Mouse (Mus musculus): ENCODE data around the gene Ahctf1. TPM values are rescaled to one million over a fixed set of nuclear protein-coding genes. Genes with fewer than 3 reads are reported as not detected.
"Not testable (repeated sequence)": the region's sequence is repeated elsewhere in the genome, so short reads cannot be mapped to it uniquely, and the experiment has no call there.

The Ahctf1 gene
- total and polyA plus RNA-seq, 3 experiments, result 79.2 to 111 (median 96.0) TPM

GRCm38 (mm10) chr1:179828900-179829299 is 25.4 kb upstream of the Ahctf1 start:
- no peaks in the 10 kb centered on the region for H3K9me3 ChIP-seq (replicated peaks; ENCODE audit: low read length)
- peaks cover 13 to 23% of the 10 kb centered on the region in 2 experiments for H3K4me1 ChIP-seq (ENCODE audit: control insufficient read depth in 1 of 2, insufficient read depth in 2 of 2)
- H3K27ac ChIP-seq (ENCODE audit: insufficient read depth, low read depth), result no peak overlapping the region
- H3K9ac ChIP-seq (ENCODE audit: insufficient read depth, low read depth), result no peak overlapping the region
- peak overlapping the region; percentile 10; the same call in 1 of the 2 replicates for H3K4me2 ChIP-seq (ENCODE audit: insufficient read depth, low read depth, poor library complexity, severe bottlenecking)
- no peak overlapping the region for H3K4me3 ChIP-seq (replicated peaks in 1 of 3; ENCODE audit: low read depth in 2 of 3, low read length in 2 of 3, poor library complexity in 1 of 3)
- peaks cover 0 to 16% of the 10 kb centered on the region in 2 experiments for H3K36me3 ChIP-seq (replicated peaks in 1 of 2; ENCODE audit: control insufficient read depth in 1 of 2, insufficient read depth in 1 of 2, low read length in 1 of 2)
- DNase-seq (ENCODE audit: extremely low read depth), result peak; percentile 28
- dilution Hi-C loops (cut with MboI; ENCODE audit: extremely low pct_ligation_motif_present, extremely low pct_unique_long_range_greater_than_20kb, low sequenced_read_pairs) (no loop called here), in situ Hi-C loops (cut with MboI; ENCODE audit: low pct_ligation_motif_present, low pct_unique_long_range_greater_than_20kb, low sequenced_read_pairs) (loop anchor here (25.0 kb wide), 1 partner anchor 192 kb away; no protein-coding TSS in a partner anchor)
- H3K27me3 ChIP-seq (replicated peaks), result no peaks in the 10 kb centered on the region
- no peaks in the 10 kb centered on the region for H3K79me2 ChIP-seq (replicated peaks; ENCODE audit: control insufficient read depth, extremely low read depth, insufficient read depth, poor library complexity, severe bottlenecking)
- TF ChIP-seq MEF2A (IDR thresholded peaks at IDR 0.05; ENCODE audit: borderline replicate concordance, low read depth, low read length) (peak; percentile 34; the same call in 1 of the 2 replicates), ZNF384 (IDR thresholded peaks at IDR 0.05; ENCODE audit: low read depth, low read length) (peak; percentile 36), JUND (conservative IDR thresholded peaks at IDR 0.05; ENCODE audit: low read depth, low read length) (0 out of 2 replicates have a peak, but pooled peaks have one; percentile 33), ETS1 (conservative IDR thresholded peaks at IDR 0.05; ENCODE audit: low read depth, low read length) (peak; percentile 34; the same call in 1 of the 2 replicates), BHLHE40 (IDR thresholded peaks at IDR 0.05; ENCODE audit: low read depth, low read length) (peak; percentile 68), ZC3H11A (IDR thresholded peaks at IDR 0.05; ENCODE audit: low read depth, low read length) (no peak)

GRCm38 (mm10) chr1:179828051-179828450 is 24.6 kb upstream of the Ahctf1 start:
- Histone ChIP-seq H3K9me3 (replicated peaks; ENCODE audit: low read length) (no peaks in the 10 kb centered on the region), H3K27ac (ENCODE audit: insufficient read depth, low read depth) (no peak overlapping the region), H3K4me1 (ENCODE audit: control insufficient read depth in 1 of 2, insufficient read depth in 2 of 2) (peaks cover 9 to 16% of the 10 kb centered on the region in 2 experiments), H3K4me2 (ENCODE audit: insufficient read depth, low read depth, poor library complexity, severe bottlenecking) (no peak overlapping the region), H3K4me3 (replicated peaks in 1 of 3; ENCODE audit: low read depth in 2 of 3, low read length in 2 of 3, poor library complexity in 1 of 3) (no peak overlapping the region), H3K9ac (ENCODE audit: insufficient read depth, low read depth) (no peak overlapping the region), H3K79me2 (replicated peaks; ENCODE audit: control insufficient read depth, extremely low read depth, insufficient read depth, poor library complexity, severe bottlenecking) (no peaks in the 10 kb centered on the region), H3K36me3 (replicated peaks in 1 of 2; ENCODE audit: control insufficient read depth in 1 of 2, insufficient read depth in 1 of 2, low read length in 1 of 2) (peaks cover 0 to 16% of the 10 kb centered on the region in 2 experiments), H3K27me3 (replicated peaks) (no peaks in the 10 kb centered on the region)
- DNase-seq (ENCODE audit: extremely low read depth), result no peak
- dilution Hi-C loops (cut with MboI; ENCODE audit: extremely low pct_ligation_motif_present, extremely low pct_unique_long_range_greater_than_20kb, low sequenced_read_pairs) (no loop called here), in situ Hi-C loops (cut with MboI; ENCODE audit: low pct_ligation_motif_present, low pct_unique_long_range_greater_than_20kb, low sequenced_read_pairs) (loop anchor here (25.0 kb wide), 1 partner anchor 191 kb away; no protein-coding TSS in a partner anchor)
- TF ChIP-seq NRF1 (IDR thresholded peaks at IDR 0.05; ENCODE audit: low read depth, low read length), result no peak
- TF ChIP-seq MAZ (IDR thresholded peaks at IDR 0.05; ENCODE audit: low read depth, low read length), result no peak
- TF ChIP-seq MAX (IDR thresholded peaks at IDR 0.05; ENCODE audit: low read length), result no peak
- TF ChIP-seq MYC (IDR thresholded peaks at IDR 0.05; ENCODE audit: low read depth, low read length), result no peak

GRCm38 (mm10) chr1:179824549-179824948 is 21.1 kb upstream of the Ahctf1 start:
- Histone ChIP-seq H3K4me1 (ENCODE audit: control insufficient read depth in 1 of 2, insufficient read depth in 2 of 2) (peaks cover 4 to 9% of the 10 kb centered on the region in 2 experiments), H3K4me3 (replicated peaks in 1 of 3; ENCODE audit: low read depth in 2 of 3, low read length in 2 of 3, poor library complexity in 1 of 3) (no peak overlapping the region), H3K27me3 (replicated peaks) (no peaks in the 10 kb centered on the region), H3K9me3 (replicated peaks; ENCODE audit: low read length) (no peaks in the 10 kb centered on the region), H3K27ac (ENCODE audit: insufficient read depth, low read depth) (no peak overlapping the region), H3K79me2 (replicated peaks; ENCODE audit: control insufficient read depth, extremely low read depth, insufficient read depth, poor library complexity, severe bottlenecking) (no peaks in the 10 kb centered on the region), H3K9ac (ENCODE audit: insufficient read depth, low read depth) (no peak overlapping the region), H3K4me2 (ENCODE audit: insufficient read depth, low read depth, poor library complexity, severe bottlenecking) (no peak overlapping the region), H3K36me3 (replicated peaks in 1 of 2; ENCODE audit: control insufficient read depth in 1 of 2, insufficient read depth in 1 of 2, low read length in 1 of 2) (peaks cover 0 to 11% of the 10 kb centered on the region in 2 experiments)
- in situ Hi-C loops (cut with MboI; ENCODE audit: low pct_ligation_motif_present, low pct_unique_long_range_greater_than_20kb, low sequenced_read_pairs) (no loop called here), dilution Hi-C loops (cut with MboI; ENCODE audit: extremely low pct_ligation_motif_present, extremely low pct_unique_long_range_greater_than_20kb, low sequenced_read_pairs) (no loop called here)
- TF ChIP-seq SIN3A (IDR thresholded peaks at IDR 0.05; ENCODE audit: low read length), result no peak
- no peak for TF ChIP-seq MYC (IDR thresholded peaks at IDR 0.05; ENCODE audit: low read depth, low read length)
- TF ChIP-seq HCFC1 (IDR thresholded peaks at IDR 0.05; ENCODE audit: low read depth, low read length), result no peak
- TF ChIP-seq MAFK (IDR thresholded peaks at IDR 0.05; ENCODE audit: insufficient replicate concordance, low read length), result no peak
- TF ChIP-seq ZMIZ1 (IDR thresholded peaks at IDR 0.05; ENCODE audit: low read depth, low read length), result no peak
- TF ChIP-seq MXI1 (IDR thresholded peaks at IDR 0.05; ENCODE audit: low read depth, low read length), result no peak
- TF ChIP-seq EP300 (IDR thresholded peaks at IDR 0.05; ENCODE audit: low read length), result no peak
- TF ChIP-seq KAT2A (IDR thresholded peaks at IDR 0.05; ENCODE audit: insufficient replicate concordance, low read length), result no peak
- DNase-seq (ENCODE audit: extremely low read depth), result no peak

GRCm38 (mm10) chr1:179818490-179819278 is 15.2 kb upstream of the Ahctf1 start:
- H3K4me1 ChIP-seq (ENCODE audit: control insufficient read depth in 1 of 2, insufficient read depth in 2 of 2); DNase-seq (ENCODE audit: extremely low read depth); H3K79me2 ChIP-seq (replicated peaks; ENCODE audit: control insufficient read depth, extremely low read depth, insufficient read depth, poor library complexity, severe bottlenecking); H3K36me3 ChIP-seq (replicated peaks in 1 of 2; ENCODE audit: control insufficient read depth in 1 of 2, insufficient read depth in 1 of 2, low read length in 1 of 2); H3K27me3 ChIP-seq (replicated peaks); H3K4me2 ChIP-seq (ENCODE audit: insufficient read depth, low read depth, poor library complexity, severe bottlenecking); H3K9me3 ChIP-seq (replicated peaks; ENCODE audit: low read length); in situ Hi-C loops (cut with MboI; ENCODE audit: low pct_ligation_motif_present, low pct_unique_long_range_greater_than_20kb, low sequenced_read_pairs); H3K27ac ChIP-seq (ENCODE audit: insufficient read depth, low read depth); dilution Hi-C loops (cut with MboI; ENCODE audit: extremely low pct_ligation_motif_present, extremely low pct_unique_long_range_greater_than_20kb, low sequenced_read_pairs); H3K4me3 ChIP-seq (replicated peaks in 1 of 3; ENCODE audit: low read depth in 2 of 3, low read length in 2 of 3, poor library complexity in 1 of 3): not testable (repeated sequence)
- H3K9ac ChIP-seq (ENCODE audit: insufficient read depth, low read depth), result 0 out of 2 replicates have a peak overlapping the region, but pooled peaks have one; percentile 30
